Comparison of ENCODE assay signal across 9 mouse cellular contexts in genomic region chr1:87900979-87901378, GRCm38 (mm10). TPM values are rescaled to one million over a fixed set of nuclear protein-coding genes. Genes with fewer than 3 reads are reported as not detected.
DNase-seq lines count a peak whose midpoint lies in the region; ATAC-seq and TF ChIP-seq lines count a peak whose summit lies in the region.
"Had no signal": no experiment of that assay in that cellular context is flagged by ENCODE, and none has a peak within 500 bp of the region (broad histone marks: within the 10 kb centered on the region; RNA-seq: fewer than 3 reads in every experiment).

No protein-coding gene starts in this region.

- 0 out of 2 replicates have a peak, but pooled peaks cover 3% of the 10 kb centered on the region for H3K36me3 ChIP-seq in midbrain, postnatal 0 days (ENCODE audit: insufficient read depth, low read length)
- H3K36me3 ChIP-seq: embryonic facial prominence, embryonic 15.5 days had no signal

- no peak overlapping the region for H3K4me2 ChIP-seq in midbrain, postnatal 0 days (ENCODE audit: low read depth, low read length, poor library complexity, severe bottlenecking)
- H3K4me2 ChIP-seq: embryonic facial prominence, embryonic 15.5 days had no signal

- no peak for ATAC-seq in midbrain, postnatal 0 days (ENCODE audit: low FRiP score)

- H3K9me3 ChIP-seq in midbrain, postnatal 0 days (ENCODE audit: low read length), result no peaks in the 10 kb centered on the region
- H3K9me3 ChIP-seq: embryonic facial prominence, embryonic 15.5 days had no signal

- peak; percentile 34 to 55 for DNase-seq in cerebellum, adult 2 months
- DNase-seq in cerebellum, adult 18-20 months, result no peak
- peak; percentile 27 for DNase-seq in gastrocnemius, postnatal 14 days
- peak; percentile 67 for DNase-seq in kidney, adult 11 months
- DNase-seq in lung, postnatal 4 days, result peak; percentile 55 to 68
- DNase-seq in yolk sac, embryonic 10.5 days (ENCODE audit: low spot score), result no peak
- no peak for DNase-seq in ovary, postnatal 10 days (ENCODE audit: low spot score)
- no peak for DNase-seq in midbrain, postnatal 0 days (ENCODE audit: low spot score)

- intact Hi-C loops in gastrocnemius, postnatal 14 days (cut with DNase I; ENCODE audit: low total_unique reads), result no loop called here

- no peaks in the 10 kb centered on the region for H3K27me3 ChIP-seq in cerebellum, adult 2 months (ENCODE audit: control insufficient read depth, insufficient read depth, low read length)
- H3K27me3 ChIP-seq in midbrain, postnatal 0 days (ENCODE audit: insufficient read depth, low read length), result no peaks in the 10 kb centered on the region
- H3K27me3 ChIP-seq: embryonic facial prominence, embryonic 15.5 days had no signal

- 39% methylated on average over 6 of the region's 6 CpGs for WGBS in cerebellum, adult 2 months
- WGBS in midbrain, postnatal 0 days, result 87% methylated on average over 6 of the region's 6 CpGs

- no peak overlapping the region for H3K9ac ChIP-seq in midbrain, postnatal 0 days (replicated peaks; ENCODE audit: low read length, poor library complexity, severe bottlenecking)
- H3K9ac ChIP-seq: embryonic facial prominence, embryonic 15.5 days had no signal

- peak overlapping the region; percentile 4; the same call in 1 of the 2 replicates for H3K27ac ChIP-seq in cerebellum, adult 2 months (ENCODE audit: insufficient read depth, low read length)
- no peak overlapping the region for H3K27ac ChIP-seq in midbrain, postnatal 0 days (ENCODE audit: low read depth, low read length)
- H3K27ac ChIP-seq: embryonic facial prominence, embryonic 15.5 days had no signal

- no peak for TF ChIP-seq CTCF in cerebellum, adult 2 months (IDR thresholded peaks at IDR 0.05; ENCODE audit: borderline replicate concordance, insufficient read depth, low read depth, low read length)
- no peak for TF ChIP-seq CTCF in midbrain, postnatal 0 days (IDR thresholded peaks at IDR 0.05)

- H3K4me3 ChIP-seq in cerebellum, adult 2 months (replicated peaks; ENCODE audit: insufficient read depth, low read depth, low read length), result no peak overlapping the region
- no peak overlapping the region for H3K4me3 ChIP-seq in midbrain, postnatal 0 days (ENCODE audit: low read depth, low read length)
- H3K4me3 ChIP-seq: embryonic facial prominence, embryonic 15.5 days had no signal

- peaks cover 18% of the 10 kb centered on the region for H3K4me1 ChIP-seq in cerebellum, adult 2 months (ENCODE audit: control insufficient read depth, insufficient read depth, low read length)
- H3K4me1 ChIP-seq in midbrain, postnatal 0 days (ENCODE audit: insufficient read depth, low read length), result no peaks in the 10 kb centered on the region
- H3K4me1 ChIP-seq: embryonic facial prominence, embryonic 15.5 days had no signal

- TF ChIP-seq POLR2A in cerebellum, adult 2 months (IDR thresholded peaks at IDR 0.05; ENCODE audit: borderline replicate concordance, insufficient read depth, low read length), result no peak

RNA-seq across cellular contexts. Expression of gene Dgkd, which starts 47.9 kb away (rescaled TPM):
- 109 and 126 TPM in 2 replicates for polyA plus RNA-seq in cerebellum, adult 2 months (2012; rRNA removed)
- total RNA-seq in gastrocnemius, postnatal 14 days (2021), result 10 to 100 TPM; 37.7 to 39.9 TPM
- total RNA-seq in midbrain, postnatal 0 days (2014; rRNA removed), result 75.1 and 77.5 TPM in 2 replicates
- 36.6 and 38.2 TPM in 2 replicates for polyA plus RNA-seq in midbrain, postnatal 0 days (2015; fragmentation: Nextera tagmentation; extraction: Ambion mirVana)

Comparison
In these comparisons a context has a peak if more than half of its experiments do, and no peak if none do; other contexts are left out.
1. DNase-seq: peak in cerebellum, adult 2 months (2 of 2), gastrocnemius, postnatal 14 days (single experiment), kidney, adult 11 months (single experiment) and lung, postnatal 4 days (2 of 2); none in cerebellum, adult 18-20 months (0 of 2), yolk sac, embryonic 10.5 days (single experiment), ovary, postnatal 10 days (single experiment) and midbrain, postnatal 0 days (single experiment).